Mouse (Mus musculus) ovary, adult 10 weeks (tissue): ENCODE results near the gene Obox8. TPM values are rescaled to one million over a fixed set of nuclear protein-coding genes. Genes with fewer than 3 reads are reported as not detected.

Experiments
- polyA plus RNA-seq: library from polyadenylated mRNA; stranded (reverse); fragments of 350-450 nt; fragmentation: Illumina TruSeq; extraction: RNeasy Lipid Tissue Mini Kit (QIAGEN cat#74804); gene quantifications from one replicate; pipeline ENCODE4 v1.2.3, GENCODE M21; 2014

Gene Obox8
- not detected for polyA plus RNA-seq

DNA sequence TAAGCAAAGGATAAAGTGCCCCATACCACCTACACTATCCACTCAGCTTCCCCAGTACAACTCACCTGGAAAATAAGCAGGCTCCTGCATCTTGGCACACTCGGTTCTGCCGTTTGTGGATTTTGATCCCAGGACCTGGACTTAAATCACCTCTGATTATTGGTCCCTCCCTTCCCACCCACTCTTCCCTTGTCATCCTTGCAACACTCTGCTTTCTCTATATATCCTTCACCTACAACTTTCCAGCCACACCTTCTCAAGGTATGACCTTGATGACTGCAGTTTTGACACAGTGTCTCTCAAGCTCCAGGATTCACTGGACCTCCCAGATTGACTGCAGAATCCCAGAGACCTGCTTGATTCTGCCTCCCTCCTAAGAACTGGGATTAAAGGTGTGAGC, at the start of gene Obox8:
Gene Obox8 (minus strand): TSS at position 101 of the 400 bp plus-strand sequence.

Other genes with a start within 250 kb of the Obox8 start
- gene Sult2a3, start 210.5 kb downstream of the Obox8 start, polyA plus RNA-seq: not detected
- gene Sult2a6, start 78.7 kb downstream of the Obox8 start, polyA plus RNA-seq: not detected
- not detected for gene Sult2a8, start 113.2 kb upstream of the Obox8 start, polyA plus RNA-seq
- gene Sult2a7, start 160.7 kb upstream of the Obox8 start, polyA plus RNA-seq: not detected
- 0.26 TPM for gene Vmn1r90, start 229.9 kb upstream of the Obox8 start, polyA plus RNA-seq